Mouse (Mus musculus): ENCODE measurements around the gene Apeh. TPM values are rescaled to one million over a fixed set of nuclear protein-coding genes. Genes with fewer than 3 reads are reported as not detected.

The Apeh gene
- 53.1 and 59.9 TPM in 2 replicates for polyA plus RNA-seq (2015; fragmentation: Nextera tagmentation; extraction: Ambion mirVana)

- peak; percentile 97 for ATAC-seq (ENCODE audit: low read depth)
- peak within 1 kb of the TSS; percentile 99 for H3K4me2 ChIP-seq (ENCODE audit: low read depth, low read length)
- H3K4me1 ChIP-seq (replicated peaks; ENCODE audit: control insufficient read depth, insufficient read depth, low read length), result peaks cover 12% of the 10 kb centered on the region
- H3K9me3 ChIP-seq (ENCODE audit: control insufficient read depth, low read length), result no peaks in the 10 kb centered on the region
- peak within 1 kb of the TSS; percentile 79 for H3K27ac ChIP-seq (ENCODE audit: low read length)
- under 1% methylated on average over 52 of the region's 52 CpGs for WGBS
- no peaks in the 10 kb centered on the region for H3K27me3 ChIP-seq (ENCODE audit: control insufficient read depth, insufficient read depth, low read depth, low read length)
- peaks cover 23% of the 10 kb centered on the region for H3K36me3 ChIP-seq (ENCODE audit: control insufficient read depth, insufficient read depth, low read length)
- peak within 1 kb of the TSS; percentile 76 for H3K4me3 ChIP-seq (ENCODE audit: low read length)
- H3K9ac ChIP-seq (ENCODE audit: low read length), result peak within 1 kb of the TSS; percentile 82
These were observed at the start of gene Apeh for GRCm38 (mm10) chr9:108094184-108094941. TSS of gene Apeh (minus strand) at chr9:108094606.

- H3K4me1 ChIP-seq (replicated peaks; ENCODE audit: control insufficient read depth, insufficient read depth, low read length), result peaks cover 2% of the 10 kb centered on the region; the same call in 1 of the 2 replicates
- no peak overlapping the region for H3K4me2 ChIP-seq (ENCODE audit: low read depth, low read length)
- H3K36me3 ChIP-seq (ENCODE audit: control insufficient read depth, insufficient read depth, low read length), result no peaks in the 10 kb centered on the region
- H3K4me3 ChIP-seq (ENCODE audit: low read length), result no peak overlapping the region
- H3K27me3 ChIP-seq (ENCODE audit: control insufficient read depth, insufficient read depth, low read depth, low read length), result no peaks in the 10 kb centered on the region
- ATAC-seq (ENCODE audit: low read depth), result no peak
- no peak overlapping the region for H3K9ac ChIP-seq (ENCODE audit: low read length)
- no peak overlapping the region for H3K27ac ChIP-seq (ENCODE audit: low read length)
- WGBS, result 80% methylated on average over 2 of the region's 2 CpGs
- peaks cover 4% of the 10 kb centered on the region; the same call in 1 of the 2 replicates for H3K9me3 ChIP-seq (ENCODE audit: control insufficient read depth, low read length)
These were observed 49.1 kb upstream of the Apeh start for GRCm38 (mm10) chr9:108143470-108143869.

- no peaks in the 10 kb centered on the region for H3K27me3 ChIP-seq (ENCODE audit: control insufficient read depth, insufficient read depth, low read depth, low read length)
- no peak for ATAC-seq (ENCODE audit: low read depth)
- H3K4me3 ChIP-seq (ENCODE audit: low read length), result no peak overlapping the region
- H3K9ac ChIP-seq (ENCODE audit: low read length), result no peak overlapping the region
- peaks cover 4% of the 10 kb centered on the region; the same call in 1 of the 2 replicates for H3K9me3 ChIP-seq (ENCODE audit: control insufficient read depth, low read length)
- peaks cover 8% of the 10 kb centered on the region for H3K4me1 ChIP-seq (replicated peaks; ENCODE audit: control insufficient read depth, insufficient read depth, low read length)
- WGBS, result 65% methylated on average over 10 of the region's 10 CpGs
- no peaks in the 10 kb centered on the region for H3K36me3 ChIP-seq (ENCODE audit: control insufficient read depth, insufficient read depth, low read length)
- no peak overlapping the region for H3K4me2 ChIP-seq (ENCODE audit: low read depth, low read length)
- no peak overlapping the region for H3K27ac ChIP-seq (ENCODE audit: low read length)
These were observed 47.0 kb upstream of the Apeh start for GRCm38 (mm10) chr9:108141387-108141786.

- ATAC-seq (ENCODE audit: low read depth), result no peak
- no peaks in the 10 kb centered on the region for H3K36me3 ChIP-seq (ENCODE audit: control insufficient read depth, insufficient read depth, low read length)
- no peak overlapping the region for H3K4me3 ChIP-seq (ENCODE audit: low read length)
- H3K9me3 ChIP-seq (ENCODE audit: control insufficient read depth, low read length), result peaks cover 4% of the 10 kb centered on the region; the same call in 1 of the 2 replicates
- H3K9ac ChIP-seq (ENCODE audit: low read length), result no peak overlapping the region
- peak overlapping the region; percentile 35; the same call in 1 of the 2 replicates for H3K27ac ChIP-seq (ENCODE audit: low read length)
- H3K4me2 ChIP-seq (ENCODE audit: low read depth, low read length), result no peak overlapping the region
- no peaks in the 10 kb centered on the region for H3K27me3 ChIP-seq (ENCODE audit: control insufficient read depth, insufficient read depth, low read depth, low read length)
- H3K4me1 ChIP-seq (replicated peaks; ENCODE audit: control insufficient read depth, insufficient read depth, low read length), result peaks cover 8% of the 10 kb centered on the region
- 77% methylated on average over 7 of the region's 7 CpGs for WGBS
These were observed 45.7 kb upstream of the Apeh start for GRCm38 (mm10) chr9:108139963-108140695.

GRCm38 (mm10) chr9:108139169-108139962 lies 45.0 kb upstream of the Apeh start:
- Histone ChIP-seq H3K4me1 (replicated peaks; ENCODE audit: control insufficient read depth, insufficient read depth, low read length) (peaks cover 8% of the 10 kb centered on the region), H3K27ac (ENCODE audit: low read length) (no peak overlapping the region), H3K9me3 (ENCODE audit: control insufficient read depth, low read length) (peaks cover 4% of the 10 kb centered on the region; the same call in 1 of the 2 replicates), H3K36me3 (ENCODE audit: control insufficient read depth, insufficient read depth, low read length) (no peaks in the 10 kb centered on the region), H3K9ac (ENCODE audit: low read length) (no peak overlapping the region), H3K27me3 (ENCODE audit: control insufficient read depth, insufficient read depth, low read depth, low read length) (no peaks in the 10 kb centered on the region), H3K4me2 (ENCODE audit: low read depth, low read length) (no peak overlapping the region), H3K4me3 (ENCODE audit: low read length) (no peak overlapping the region)
- 77% methylated on average over 17 of the region's 17 CpGs for WGBS
- ATAC-seq (ENCODE audit: low read depth), result no peak

- Histone ChIP-seq H3K4me2 (ENCODE audit: low read depth, low read length) (no peak overlapping the region), H3K4me3 (ENCODE audit: low read length) (no peak overlapping the region), H3K27me3 (ENCODE audit: control insufficient read depth, insufficient read depth, low read depth, low read length) (no peaks in the 10 kb centered on the region), H3K9me3 (ENCODE audit: control insufficient read depth, low read length) (peaks cover 4% of the 10 kb centered on the region; the same call in 1 of the 2 replicates), H3K9ac (ENCODE audit: low read length) (no peak overlapping the region), H3K36me3 (ENCODE audit: control insufficient read depth, insufficient read depth, low read length) (no peaks in the 10 kb centered on the region), H3K4me1 (replicated peaks; ENCODE audit: control insufficient read depth, insufficient read depth, low read length) (peaks cover 8% of the 10 kb centered on the region; the same call in 1 of the 2 replicates), H3K27ac (ENCODE audit: low read length) (no peak overlapping the region)
- ATAC-seq (ENCODE audit: low read depth), result no peak
- 68% methylated on average over 6 of the region's 6 CpGs for WGBS
These were observed 43.7 kb upstream of the Apeh start for GRCm38 (mm10) chr9:108138118-108138517.

GRCm38 (mm10) chr9:108137523-108137922 lies 43.1 kb upstream of the Apeh start:
- Histone ChIP-seq H3K9me3 (ENCODE audit: control insufficient read depth, low read length) (no peaks in the 10 kb centered on the region), H3K4me1 (replicated peaks; ENCODE audit: control insufficient read depth, insufficient read depth, low read length) (peaks cover 8% of the 10 kb centered on the region; the same call in 1 of the 2 replicates), H3K9ac (ENCODE audit: low read length) (no peak overlapping the region), H3K27me3 (ENCODE audit: control insufficient read depth, insufficient read depth, low read depth, low read length) (no peaks in the 10 kb centered on the region), H3K27ac (ENCODE audit: low read length) (no peak overlapping the region), H3K4me2 (ENCODE audit: low read depth, low read length) (no peak overlapping the region), H3K36me3 (ENCODE audit: control insufficient read depth, insufficient read depth, low read length) (no peaks in the 10 kb centered on the region), H3K4me3 (ENCODE audit: low read length) (no peak overlapping the region)
- no peak for ATAC-seq (ENCODE audit: low read depth)
- 26% methylated on average over 17 of the region's 17 CpGs for WGBS

GRCm38 (mm10) chr9:108136930-108137462 lies 42.6 kb upstream of the Apeh start:
- WGBS, result 68% methylated on average over 6 of the region's 6 CpGs
- no peaks in the 10 kb centered on the region for H3K9me3 ChIP-seq (ENCODE audit: control insufficient read depth, low read length)
- no peaks in the 10 kb centered on the region for H3K36me3 ChIP-seq (ENCODE audit: control insufficient read depth, insufficient read depth, low read length)
- H3K27me3 ChIP-seq (ENCODE audit: control insufficient read depth, insufficient read depth, low read depth, low read length), result no peaks in the 10 kb centered on the region
- no peak overlapping the region for H3K27ac ChIP-seq (ENCODE audit: low read length)
- 0 out of 2 replicates have a peak, but pooled peaks have one; percentile 26 for ATAC-seq (ENCODE audit: low read depth)
- no peak overlapping the region for H3K9ac ChIP-seq (ENCODE audit: low read length)
- no peak overlapping the region for H3K4me2 ChIP-seq (ENCODE audit: low read depth, low read length)
- no peak overlapping the region for H3K4me3 ChIP-seq (ENCODE audit: low read length)
- peaks cover 8% of the 10 kb centered on the region; the same call in 1 of the 2 replicates for H3K4me1 ChIP-seq (replicated peaks; ENCODE audit: control insufficient read depth, insufficient read depth, low read length)

All from lung, embryonic 16.5 days (tissue).